Mouse (Mus musculus) cortical plate, adult 2 months (tissue): Measurements from ENCODE around the gene Chd4.

Experiments used
- CTCF ChIP-seq: fragments of 200-500 bp; IDR thresholded peaks from 2 replicates; pipeline ENCODE4 v1.5.1; 2011; ENCODE audit warnings: mild to moderate bottlenecking, control low read depth, low read length; ENCODE audit not compliant: insufficient read depth; ENCODE audit errors: extremely low read depth
- POLR2A ChIP-seq: fragments of 200-500 bp; IDR thresholded peaks from 2 replicates; pipeline ENCODE4 v1.6.1; 2011; ENCODE audit warnings: mild to moderate bottlenecking, low read length, control low read depth; ENCODE audit not compliant: insufficient read depth; ENCODE audit errors: extremely low read depth

DNA sequence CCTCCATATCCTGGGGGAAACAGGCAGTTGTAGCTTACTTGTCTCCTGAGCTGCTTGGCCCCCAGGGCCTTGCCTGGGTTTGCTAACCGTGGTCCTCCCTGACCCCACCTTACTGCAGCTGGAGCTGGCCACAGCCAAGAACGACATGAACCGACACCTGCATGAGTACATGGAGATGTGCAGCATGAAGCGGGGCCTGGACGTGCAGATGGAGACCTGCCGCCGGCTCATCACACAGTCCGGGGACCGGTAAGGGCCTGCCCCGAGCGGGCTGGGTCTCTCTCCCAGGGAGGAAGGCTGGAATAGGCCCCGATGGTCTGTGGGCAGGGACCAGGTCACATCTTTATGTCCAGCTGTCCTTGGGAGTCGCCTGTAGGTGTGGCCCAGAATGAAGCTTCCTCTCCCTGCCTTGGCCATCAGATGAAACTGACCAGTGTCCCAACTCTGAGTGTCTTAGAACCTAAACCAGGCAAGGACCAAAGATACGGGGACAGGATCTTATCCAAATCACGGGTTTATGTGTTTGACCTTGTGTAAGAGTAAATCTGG, 63.2 kb downstream of the Chd4 start:
- no peak for TF ChIP-seq CTCF
- no peak for TF ChIP-seq POLR2A
